Mouse (Mus musculus) embryonic facial prominence, embryonic 13.5 days (tissue): ENCODE data around the gene Arrdc1. TPM values are rescaled to one million over a fixed set of nuclear protein-coding genes. Genes with fewer than 3 reads are reported as not detected.

Source experiments
- ATAC-seq: fragments of 200-750 bp; cut with Nextera tagmentation; 2 replicates; pipeline ENCODE4 v1.8.0; 2017; ENCODE audit warnings: low read depth; ENCODE audit not compliant: insufficient number of reproducible peaks, insufficient read depth, low FRiP score, low TSS enrichment
- H3K27ac ChIP-seq: fragments of 300-500 bp; sonication (generic); 2 replicates; pipeline ENCODE4 v1.5.1; 2015; ENCODE audit warnings: moderate library complexity, mild to moderate bottlenecking, inconsistent platforms
- H3K27me3 ChIP-seq: fragments of 300-500 bp; sonication (generic); 2 replicates; pipeline ENCODE4 v1.6.1; 2015; ENCODE audit warnings: mild to moderate bottlenecking, inconsistent platforms
- H3K36me3 ChIP-seq: fragments of 300-500 bp; sonication (generic); 2 replicates; pipeline ENCODE4 v1.6.1; 2015; ENCODE audit warnings: mild to moderate bottlenecking, inconsistent platforms
- H3K4me1 ChIP-seq: fragments of 300-500 bp; sonication (generic); 2 replicates; pipeline ENCODE4 v1.6.1; 2015; ENCODE audit warnings: inconsistent platforms
- H3K4me2 ChIP-seq: fragments of 300-500 bp; sonication (generic); 2 replicates; pipeline ENCODE4 v1.6.1; 2015; ENCODE audit warnings: moderate library complexity, mild to moderate bottlenecking, inconsistent platforms
- H3K4me3 ChIP-seq: fragments of 300-500 bp; sonication (generic); 2 replicates; pipeline ENCODE4 v1.5.1; 2015; ENCODE audit warnings: mild to moderate bottlenecking, inconsistent platforms
- H3K9ac ChIP-seq: fragments of 300-500 bp; sonication (generic); 2 replicates; pipeline ENCODE4 v1.6.1; 2015; ENCODE audit warnings: mild to moderate bottlenecking, inconsistent platforms
- H3K9me3 ChIP-seq: fragments of 300-500 bp; sonication (generic); 2 replicates; pipeline ENCODE4 v1.6.1; 2016; ENCODE audit warnings: inconsistent platforms
- WGBS: fragments of 180-500 bp; shearing (Covaris S2); methylation state at CpG from one replicate; pipeline ENCODE4 v1.1.7; 2015; ENCODE audit warnings: mixed read lengths; 5-methylcytosine and 5-hydroxymethylcytosine counted together
- polyA plus RNA-seq: library from polyadenylated mRNA; unstranded; fragments of >200 nt; fragmentation: Nextera tagmentation; extraction: Ambion mirVana; gene quantifications from 2 replicates; pipeline ENCODE4 v1.2.1, GENCODE M21; 2015

Arrdc1 gene
- polyA plus RNA-seq, 1 experiment from 2014 or later, result 34.8 TPM

DNA sequence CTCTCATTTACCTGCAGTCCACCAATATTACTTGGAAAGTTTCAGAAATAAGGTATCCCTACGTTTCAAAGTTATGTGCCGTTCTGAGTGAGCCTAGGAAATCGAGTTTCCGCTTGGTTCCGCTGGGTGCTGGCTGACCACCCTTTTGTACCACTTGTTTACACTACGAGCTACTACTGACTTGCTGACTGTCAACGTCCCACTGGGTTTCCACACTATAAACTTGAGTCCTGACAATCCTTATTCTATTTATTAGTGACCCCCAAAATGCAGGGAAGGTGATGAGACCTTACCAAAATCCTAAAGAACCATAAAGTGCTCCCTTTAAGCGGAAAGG, 15.2 kb downstream of the Arrdc1 start:
- peak overlapping the region; percentile 96 for H3K27ac ChIP-seq
- ATAC-seq, result no peak
- peak overlapping the region; percentile 90 for H3K4me3 ChIP-seq
- H3K4me2 ChIP-seq, result peak overlapping the region; percentile 64
- no peaks in the 10 kb centered on the region for H3K36me3 ChIP-seq
- H3K27me3 ChIP-seq, result no peaks in the 10 kb centered on the region
- H3K9ac ChIP-seq, result peak overlapping the region; percentile 99
- 8% methylated on average over 8 of the region's 8 CpGs for WGBS
- H3K4me1 ChIP-seq, result peaks cover 11% of the 10 kb centered on the region
- H3K9me3 ChIP-seq, result no peaks in the 10 kb centered on the region

GRCm38 (mm10) chr2:24918930-24919838, 15.9 kb downstream of the Arrdc1 start, which contains the start of gene Ehmt1:
Ehmt1 (minus strand) TSS chr2:24919614.
- WGBS, result under 1% methylated on average over 94 of the region's 112 CpGs
- Histone ChIP-seq H3K9ac (peak within 1 kb of the TSS; percentile 99), H3K4me1 (peaks cover 11% of the 10 kb centered on the region), H3K4me3 (peak within 1 kb of the TSS; percentile 90), H3K36me3 (no peaks in the 10 kb centered on the region), H3K9me3 (no peaks in the 10 kb centered on the region), H3K27ac (peak within 1 kb of the TSS; percentile 96), H3K4me2 (peak within 1 kb of the TSS; percentile 64), H3K27me3 (no peaks in the 10 kb centered on the region)
- ATAC-seq, result peak; percentile 99

- no peak overlapping the region for H3K4me3 ChIP-seq
- WGBS, result 93% methylated on average over 3 of the region's 3 CpGs
- no peak for ATAC-seq
- H3K27ac ChIP-seq, result no peak overlapping the region
- H3K9me3 ChIP-seq, result no peaks in the 10 kb centered on the region
- peaks cover 11% of the 10 kb centered on the region for H3K4me1 ChIP-seq
- H3K9ac ChIP-seq, result no peak overlapping the region
- no peak overlapping the region for H3K4me2 ChIP-seq
- H3K27me3 ChIP-seq, result no peaks in the 10 kb centered on the region
- peaks cover 18% of the 10 kb centered on the region; the same call in 1 of the 2 replicates for H3K36me3 ChIP-seq
Observed at GRCm38 (mm10) chr2:24914762-24915161, 20.3 kb downstream of the Arrdc1 start.

- Histone ChIP-seq H3K9me3 (no peaks in the 10 kb centered on the region), H3K4me1 (peaks cover 3% of the 10 kb centered on the region), H3K27ac (no peak overlapping the region), H3K4me3 (no peak overlapping the region), H3K36me3 (peaks cover 18% of the 10 kb centered on the region; the same call in 1 of the 2 replicates), H3K4me2 (no peak overlapping the region), H3K27me3 (no peaks in the 10 kb centered on the region), H3K9ac (no peak overlapping the region)
- no peak for ATAC-seq
Observed at GRCm38 (mm10) chr2:24912589-24912988, 22.5 kb downstream of the Arrdc1 start.

- peaks cover 18% of the 10 kb centered on the region; the same call in 1 of the 2 replicates for H3K36me3 ChIP-seq
- H3K27ac ChIP-seq, result no peak overlapping the region
- 93% methylated on average over 4 of the region's 4 CpGs for WGBS
- no peak overlapping the region for H3K4me2 ChIP-seq
- no peaks in the 10 kb centered on the region for H3K27me3 ChIP-seq
- no peak for ATAC-seq
- no peaks in the 10 kb centered on the region for H3K9me3 ChIP-seq
- H3K4me1 ChIP-seq, result no peaks in the 10 kb centered on the region
- H3K9ac ChIP-seq, result no peak overlapping the region
- H3K4me3 ChIP-seq, result no peak overlapping the region
Observed at GRCm38 (mm10) chr2:24912189-24912588, 22.9 kb downstream of the Arrdc1 start.

- no peak overlapping the region for H3K27ac ChIP-seq
- ATAC-seq, result no peak
- 92% methylated on average over 4 of the region's 4 CpGs for WGBS
Observed at GRCm38 (mm10) chr2:24910481-24910880, 24.6 kb downstream of the Arrdc1 start.

GRCm38 (mm10) chr2:24905653-24906155, 29.3 kb downstream of the Arrdc1 start:
- no peaks in the 10 kb centered on the region for H3K9me3 ChIP-seq
- no peak overlapping the region for H3K9ac ChIP-seq
- 0 out of 2 replicates have a peak, but pooled peaks cover 10% of the 10 kb centered on the region for H3K36me3 ChIP-seq
- no peak overlapping the region for H3K4me3 ChIP-seq
- H3K27ac ChIP-seq, result peak overlapping the region; percentile 52
- H3K4me1 ChIP-seq, result peaks cover 30% of the 10 kb centered on the region
- ATAC-seq, result no peak
- H3K4me2 ChIP-seq, result no peak overlapping the region
- H3K27me3 ChIP-seq, result no peaks in the 10 kb centered on the region
- 21% methylated on average over 2 of the region's 2 CpGs for WGBS

More at GRCm38 (mm10) chr2:24910481-24910880, 24.6 kb downstream of the Arrdc1 start:
- Histone ChIP-seq H3K4me1 (peaks cover 14% of the 10 kb centered on the region), H3K4me3 (no peak overlapping the region), H3K4me2 (no peak overlapping the region), H3K9me3 (no peaks in the 10 kb centered on the region), H3K27me3 (no peaks in the 10 kb centered on the region), H3K36me3 (peaks cover 18% of the 10 kb centered on the region; the same call in 1 of the 2 replicates), H3K9ac (no peak overlapping the region)

GRCm38 (mm10) chr2:24904823-24905652, 30.0 kb downstream of the Arrdc1 start:
- Histone ChIP-seq H3K9me3 (no peaks in the 10 kb centered on the region), H3K4me2 (no peak overlapping the region), H3K36me3 (0 out of 2 replicates have a peak, but pooled peaks cover 5% of the 10 kb centered on the region), H3K27me3 (no peaks in the 10 kb centered on the region), H3K4me1 (peaks cover 30% of the 10 kb centered on the region), H3K4me3 (no peak overlapping the region), H3K9ac (no peak overlapping the region), H3K27ac (no peak overlapping the region)
- 78% methylated on average over 11 of the region's 11 CpGs for WGBS
- ATAC-seq, result no peak

DNA sequence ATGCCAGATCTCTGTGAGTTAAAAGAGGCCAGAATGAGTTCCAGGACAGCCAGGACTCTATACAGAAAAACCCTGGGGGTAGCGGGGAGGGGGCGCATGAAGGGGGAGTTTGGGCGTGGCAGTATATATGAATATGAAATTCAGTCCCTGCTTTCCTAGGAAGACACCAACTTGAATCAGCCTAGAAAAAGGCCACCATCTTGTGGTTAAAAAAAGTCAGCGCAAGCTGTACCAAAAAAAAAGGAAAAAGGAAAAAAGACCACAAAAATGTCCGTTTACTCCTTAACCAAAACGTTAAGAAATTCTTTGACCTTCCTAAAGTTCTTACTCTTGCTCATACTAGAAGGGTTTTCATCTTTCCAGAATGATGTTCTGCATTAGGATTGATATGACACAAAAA, 32.1 kb downstream of the Arrdc1 start:
- Histone ChIP-seq H3K27me3 (no peaks in the 10 kb centered on the region), H3K4me1 (peaks cover 30% of the 10 kb centered on the region), H3K4me2 (no peak overlapping the region), H3K9me3 (no peaks in the 10 kb centered on the region), H3K36me3 (0 out of 2 replicates have a peak, but pooled peaks cover 3% of the 10 kb centered on the region), H3K9ac (no peak overlapping the region), H3K27ac (no peak overlapping the region), H3K4me3 (no peak overlapping the region)
- ATAC-seq, result no peak
- 70% methylated on average over 6 of the region's 6 CpGs for whole genome bisulfite sequencing

GRCm38 (mm10) chr2:24901055-24901454, 34.0 kb downstream of the Arrdc1 start:
- H3K36me3 ChIP-seq, result peaks cover 8% of the 10 kb centered on the region; the same call in 1 of the 2 replicates
- no peak for ATAC-seq
- H3K4me2 ChIP-seq, result no peak overlapping the region
- 52% methylated on average over 5 of the region's 5 CpGs for WGBS
- H3K27me3 ChIP-seq, result no peaks in the 10 kb centered on the region
- H3K4me1 ChIP-seq, result peaks cover 26% of the 10 kb centered on the region
- H3K9me3 ChIP-seq, result no peaks in the 10 kb centered on the region
- H3K4me3 ChIP-seq, result no peak overlapping the region
- H3K27ac ChIP-seq, result no peak overlapping the region
- no peak overlapping the region for H3K9ac ChIP-seq

- Histone ChIP-seq H3K4me3 (no peak overlapping the region), H3K4me2 (no peak overlapping the region), H3K4me1 (peaks cover 17% of the 10 kb centered on the region), H3K9me3 (no peaks in the 10 kb centered on the region), H3K27ac (no peak overlapping the region), H3K36me3 (peaks cover 8% of the 10 kb centered on the region; the same call in 1 of the 2 replicates), H3K9ac (no peak overlapping the region), H3K27me3 (no peaks in the 10 kb centered on the region)
- ATAC-seq, result no peak
- WGBS, result 87% methylated on average over 2 of the region's 2 CpGs
Observed at GRCm38 (mm10) chr2:24899292-24899691, 35.8 kb downstream of the Arrdc1 start.
